Mouse (Mus musculus): Measurements from ENCODE around the gene Cdh16. TPM values are rescaled to one million over a fixed set of nuclear protein-coding genes. Genes with fewer than 3 reads are reported as not detected.
"Not testable (repeated sequence)": the region's sequence is repeated elsewhere in the genome, so short reads cannot be mapped to it uniquely, and the experiment has no call there.

The Cdh16 gene
- 1.4 and 2.1 TPM in 2 replicates for polyA plus RNA-seq (2015; fragmentation: Nextera tagmentation; extraction: Ambion mirVana)

GRCm38 (mm10) chr8:104624161-104624560 is at the start of gene Cdh16:
Cdh16 (minus strand) TSS chr8:104624396.
- Histone ChIP-seq H3K9ac (no peak within 1 kb of the TSS), H3K27me3 (no peaks in the 10 kb centered on the region), H3K4me1 (0 out of 2 replicates have a peak, but pooled peaks cover 1% of the 10 kb centered on the region), H3K4me2 (no peak within 1 kb of the TSS), H3K9me3 (no peaks in the 10 kb centered on the region), H3K27ac (no peak within 1 kb of the TSS), H3K36me3 (no peaks in the 10 kb centered on the region), H3K4me3 (no peak within 1 kb of the TSS)
- 85% methylated on average over 6 of the region's 6 CpGs for WGBS
- no peak for ATAC-seq (ENCODE audit: insufficient number of reproducible peaks, low FRiP score, low TSS enrichment, low read depth)

GRCm38 (mm10) chr8:104655614-104656013 is 31.4 kb upstream of the Cdh16 start:
- H3K27me3 ChIP-seq = 0 out of 2 replicates have a peak, but pooled peaks cover 3% of the 10 kb centered on the region
- H3K9me3 ChIP-seq = no peaks in the 10 kb centered on the region
- H3K4me3 ChIP-seq = no peak overlapping the region
- H3K4me1 ChIP-seq = no peaks in the 10 kb centered on the region
- 77% methylated on average over 4 of the region's 4 CpGs for WGBS
- H3K36me3 ChIP-seq = no peaks in the 10 kb centered on the region
- H3K27ac ChIP-seq = no peak overlapping the region
- no peak for ATAC-seq (ENCODE audit: insufficient number of reproducible peaks, low FRiP score, low TSS enrichment, low read depth)
- no peak overlapping the region for H3K9ac ChIP-seq
- H3K4me2 ChIP-seq = no peak overlapping the region

GRCm38 (mm10) chr8:104654984-104655383 is 30.8 kb upstream of the Cdh16 start:
- Histone ChIP-seq H3K4me2 (no peak overlapping the region), H3K27ac (no peak overlapping the region), H3K36me3 (no peaks in the 10 kb centered on the region), H3K9ac (no peak overlapping the region), H3K9me3 (no peaks in the 10 kb centered on the region), H3K27me3 (0 out of 2 replicates have a peak, but pooled peaks cover 3% of the 10 kb centered on the region), H3K4me1 (no peaks in the 10 kb centered on the region), H3K4me3 (no peak overlapping the region)
- no peak for ATAC-seq (ENCODE audit: insufficient number of reproducible peaks, low FRiP score, low TSS enrichment, low read depth)
- WGBS = 5% methylated on average over 3 of the region's 3 CpGs

GRCm38 (mm10) chr8:104644187-104644586 is 20.0 kb upstream of the Cdh16 start:
- not testable (repeated sequence) for H3K4me2 ChIP-seq; H3K36me3 ChIP-seq; H3K27ac ChIP-seq; H3K9me3 ChIP-seq; H3K9ac ChIP-seq; H3K27me3 ChIP-seq; ATAC-seq (ENCODE audit: insufficient number of reproducible peaks, low FRiP score, low TSS enrichment, low read depth); H3K4me3 ChIP-seq
- H3K4me1 ChIP-seq = peaks cover 20% of the 10 kb centered on the region
- 70% methylated on average over 3 of the region's 3 CpGs for WGBS

GRCm38 (mm10) chr8:104642324-104642654 is 18.1 kb upstream of the Cdh16 start:
- H3K4me1 ChIP-seq = peaks cover 20% of the 10 kb centered on the region
- H3K4me3 ChIP-seq = peak overlapping the region; percentile 86
- 0 out of 2 replicates have a peak overlapping the region, but pooled peaks have one; percentile 77 for H3K27ac ChIP-seq
- H3K9me3 ChIP-seq = no peaks in the 10 kb centered on the region
- peaks cover 21% of the 10 kb centered on the region; the same call in 1 of the 2 replicates for H3K36me3 ChIP-seq
- peak overlapping the region; percentile 84 for H3K4me2 ChIP-seq
- H3K9ac ChIP-seq = peak overlapping the region; percentile 70
- ATAC-seq (ENCODE audit: insufficient number of reproducible peaks, low FRiP score, low TSS enrichment, low read depth) = no peak
- no peaks in the 10 kb centered on the region for H3K27me3 ChIP-seq
- WGBS = 72% methylated on average over 6 of the region's 6 CpGs

GRCm38 (mm10) chr8:104641426-104642323 is 17.5 kb upstream of the Cdh16 start, which contains the start of gene Ciao2b:
Ciao2b (minus strand) TSS chr8:104641965.
- WGBS = under 1% methylated on average over 66 of the region's 66 CpGs

GRCm38 (mm10) chr8:104640831-104641370 is 16.7 kb upstream of the Cdh16 start:
- WGBS = 8% methylated on average over 25 of the region's 25 CpGs
- H3K36me3 ChIP-seq = peaks cover 23% of the 10 kb centered on the region
- no peak for ATAC-seq (ENCODE audit: insufficient number of reproducible peaks, low FRiP score, low TSS enrichment, low read depth)
- peak overlapping the region; percentile 70 for H3K9ac ChIP-seq
- H3K4me1 ChIP-seq = peaks cover 20% of the 10 kb centered on the region
- no peaks in the 10 kb centered on the region for H3K27me3 ChIP-seq
- no peak overlapping the region for H3K27ac ChIP-seq
- H3K4me3 ChIP-seq = peak overlapping the region; percentile 86
- peak overlapping the region; percentile 84 for H3K4me2 ChIP-seq
- H3K9me3 ChIP-seq = no peaks in the 10 kb centered on the region

More at GRCm38 (mm10) chr8:104641426-104642323, 17.5 kb upstream of the Cdh16 start, which contains the start of gene Ciao2b:
- Histone ChIP-seq H3K9ac (peak within 1 kb of the TSS; percentile 70), H3K4me3 (peak within 1 kb of the TSS; percentile 86), H3K4me1 (peaks cover 20% of the 10 kb centered on the region), H3K27me3 (no peaks in the 10 kb centered on the region), H3K27ac (peak within 1 kb of the TSS; percentile 77), H3K9me3 (no peaks in the 10 kb centered on the region), H3K36me3 (peaks cover 21% of the 10 kb centered on the region; the same call in 1 of the 2 replicates), H3K4me2 (peak within 1 kb of the TSS; percentile 84)
- ATAC-seq (ENCODE audit: insufficient number of reproducible peaks, low FRiP score, low TSS enrichment, low read depth) = peak; percentile 90

GRCm38 (mm10) chr8:104640241-104640640 is 16.0 kb upstream of the Cdh16 start:
- peak overlapping the region; percentile 84 for H3K4me2 ChIP-seq
- H3K9me3 ChIP-seq = no peaks in the 10 kb centered on the region
- 81% methylated on average over 7 of the region's 7 CpGs for WGBS
- no peak overlapping the region for H3K27ac ChIP-seq
- peak overlapping the region; percentile 86 for H3K4me3 ChIP-seq
- peaks cover 30% of the 10 kb centered on the region for H3K36me3 ChIP-seq
- H3K9ac ChIP-seq = peak overlapping the region; percentile 70
- ATAC-seq (ENCODE audit: insufficient number of reproducible peaks, low FRiP score, low TSS enrichment, low read depth) = no peak
- no peaks in the 10 kb centered on the region for H3K27me3 ChIP-seq
- peaks cover 20% of the 10 kb centered on the region for H3K4me1 ChIP-seq

GRCm38 (mm10) chr8:104638010-104638409 is 13.8 kb upstream of the Cdh16 start:
- Histone ChIP-seq H3K4me1 (peaks cover 20% of the 10 kb centered on the region), H3K9ac (no peak overlapping the region), H3K4me3 (no peak overlapping the region), H3K27ac (no peak overlapping the region), H3K4me2 (no peak overlapping the region), H3K36me3 (peaks cover 35% of the 10 kb centered on the region), H3K27me3 (no peaks in the 10 kb centered on the region), H3K9me3 (no peaks in the 10 kb centered on the region)
- 85% methylated on average over 6 of the region's 6 CpGs for WGBS
- ATAC-seq (ENCODE audit: insufficient number of reproducible peaks, low FRiP score, low TSS enrichment, low read depth) = no peak

GRCm38 (mm10) chr8:104635004-104635710 is 11.0 kb upstream of the Cdh16 start:
- Histone ChIP-seq H3K4me1 (peaks cover 23% of the 10 kb centered on the region), H3K4me3 (no peak overlapping the region), H3K9me3 (no peaks in the 10 kb centered on the region), H3K36me3 (peaks cover 35% of the 10 kb centered on the region), H3K9ac (no peak overlapping the region), H3K27ac (no peak overlapping the region), H3K4me2 (no peak overlapping the region), H3K27me3 (peaks cover 6% of the 10 kb centered on the region)
- 89% methylated on average over 3 of the region's 3 CpGs for WGBS
- no peak for ATAC-seq (ENCODE audit: insufficient number of reproducible peaks, low FRiP score, low TSS enrichment, low read depth)

GRCm38 (mm10) chr8:104633156-104633744 is 9.1 kb upstream of the Cdh16 start:
- ATAC-seq (ENCODE audit: insufficient number of reproducible peaks, low FRiP score, low TSS enrichment, low read depth) = no peak
- 0 out of 2 replicates have a peak overlapping the region, but pooled peaks have one; percentile 30 for H3K27ac ChIP-seq
- no peak overlapping the region for H3K4me2 ChIP-seq
- H3K9me3 ChIP-seq = no peaks in the 10 kb centered on the region
- no peak overlapping the region for H3K4me3 ChIP-seq
- peaks cover 22% of the 10 kb centered on the region for H3K4me1 ChIP-seq
- WGBS = 42% methylated on average over 9 of the region's 9 CpGs
- no peak overlapping the region for H3K9ac ChIP-seq
- peaks cover 20% of the 10 kb centered on the region for H3K36me3 ChIP-seq
- H3K27me3 ChIP-seq = peaks cover 12% of the 10 kb centered on the region
